In genomic region chr12:109473575-109473976, GRCm38 (mm10) we compare ENCODE assay signal across 11 mouse cellular contexts. TPM values are rescaled to one million over a fixed set of nuclear protein-coding genes. Genes with fewer than 3 reads are reported as not detected.
A peak's percentile ranks its signal among the peaks of the same experiment; 100 is the strongest.
DNase-seq lines count a peak whose midpoint lies in the region; ATAC-seq and TF ChIP-seq lines count a peak whose summit lies in the region.
"Had no signal": no experiment of that assay in that cellular context is flagged by ENCODE, and none has a peak within 500 bp of the region (broad histone marks: within the 10 kb centered on the region; RNA-seq: fewer than 3 reads in every experiment).

No protein-coding gene starts in this region.

- no peak overlapping the region for H3K4me3 ChIP-seq in limb, embryonic 10.5 days
- no peak overlapping the region for H3K4me3 ChIP-seq in stomach, postnatal 0 days (ENCODE audit: low read depth, low read length)
- H3K4me3 ChIP-seq: hindbrain, embryonic 15.5 days had no signal

- H3K27me3 ChIP-seq in limb, embryonic 10.5 days (ENCODE audit: low read depth, poor library complexity, severe bottlenecking), result peaks cover 22% of the 10 kb centered on the region
- no peaks in the 10 kb centered on the region for H3K27me3 ChIP-seq in stomach, postnatal 0 days (ENCODE audit: control insufficient read depth, insufficient read depth, low read length)
- H3K27me3 ChIP-seq: hindbrain, embryonic 15.5 days had no signal

- H3K4me1 ChIP-seq in limb, embryonic 10.5 days, result peaks cover 21% of the 10 kb centered on the region
- H3K4me1 ChIP-seq in stomach, postnatal 0 days (replicated peaks; ENCODE audit: control insufficient read depth, insufficient read depth), result no peaks in the 10 kb centered on the region
- H3K4me1 ChIP-seq: hindbrain, embryonic 15.5 days had no signal

- no peak overlapping the region for H3K9ac ChIP-seq in stomach, postnatal 0 days (ENCODE audit: low read length)
- H3K9ac ChIP-seq: hindbrain, embryonic 15.5 days had no signal

- no peaks in the 10 kb centered on the region for H3K9me3 ChIP-seq in limb, embryonic 10.5 days (replicated peaks)
- H3K9me3 ChIP-seq in stomach, postnatal 0 days (ENCODE audit: control insufficient read depth, low read length), result no peaks in the 10 kb centered on the region
- H3K9me3 ChIP-seq: hindbrain, embryonic 15.5 days had no signal

- peak; percentile 38; the same call in 1 of the 2 replicates for ATAC-seq in stomach, postnatal 0 days (ENCODE audit: low FRiP score, low TSS enrichment)
- ATAC-seq: forebrain, embryonic 16.5 days had no signal

- H3K27ac ChIP-seq in limb, embryonic 10.5 days, result peak overlapping the region; percentile 42; the same call in 1 of the 2 replicates
- no peak overlapping the region for H3K27ac ChIP-seq in stomach, postnatal 0 days (replicated peaks)
- H3K27ac ChIP-seq: hindbrain, embryonic 15.5 days had no signal

- DNase-seq in heart, postnatal 10 days, result peak; percentile 60 to 71
- no peak for DNase-seq in heart, postnatal 25 days (ENCODE audit: low spot score)
- DNase-seq in right cerebral cortex, adult 2 months (ENCODE audit: low spot score in 2 of 2), result peak; percentile 35 to 36
- no peak for DNase-seq in right cerebral cortex, postnatal 10 days (ENCODE audit: low spot score in 2 of 2)
- no peak for DNase-seq in limb, embryonic 10.5 days (ENCODE audit: low spot score)
- DNase-seq in stomach, postnatal 0 days (ENCODE audit: low spot score), result peak; percentile 35
- no peak for DNase-seq in embryo, embryonic 9.5 days (ENCODE audit: extremely low spot score)
- DNase-seq in layer of hippocampus, adult 9-11 months, result no peak

- TF ChIP-seq CTCF in stomach, postnatal 0 days (IDR thresholded peaks at IDR 0.05; ENCODE audit: low read depth), result peak; percentile 19; the same call in 1 of the 2 replicates

- no peak for TF ChIP-seq EP300 in stomach, postnatal 0 days (optimal IDR thresholded peaks at IDR 0.05)

- H3K4me2 ChIP-seq in stomach, postnatal 0 days (replicated peaks; ENCODE audit: low read depth), result no peak overlapping the region
- H3K4me2 ChIP-seq: hindbrain, embryonic 15.5 days had no signal

- 18% methylated on average over 6 of the region's 6 CpGs for WGBS in limb, embryonic 10.5 days
- 32% methylated on average over 6 of the region's 6 CpGs for WGBS in stomach, postnatal 0 days

- H3K36me3 ChIP-seq in limb, embryonic 10.5 days, result no peaks in the 10 kb centered on the region
- H3K36me3 ChIP-seq in stomach, postnatal 0 days (ENCODE audit: control insufficient read depth, insufficient read depth, low read length), result no peaks in the 10 kb centered on the region
- H3K36me3 ChIP-seq: hindbrain, embryonic 15.5 days had no signal

- intact Hi-C loops in heart, postnatal 10 days (cut with DNase I), result no loop called here
- intact Hi-C loops in heart, postnatal 25 days (cut with DNase I), result no loop called here

RNA-seq across cellular contexts. Expression of gene Dlk1, which starts 21.0 kb away (rescaled TPM):
- total RNA-seq in heart, postnatal 10 days (2021), result 10 to 100 TPM; 17.2 to 17.7 TPM
- under 1 TPM; 0.26 to 0.61 TPM for total RNA-seq in heart, postnatal 25 days (2021)
- 106 and 159 TPM in 2 replicates for polyA plus RNA-seq in limb, embryonic 10.5 days (2016; fragmentation: Nextera tagmentation; extraction: Ambion mirVana)
- 183 and 187 TPM in 2 replicates for polyA plus RNA-seq in stomach, postnatal 0 days (2015; fragmentation: Nextera tagmentation; extraction: Ambion mirVana)
- total RNA-seq: common myeloid progenitor, adult 5-6 weeks had no signal

Comparison
In these comparisons a context has a peak if more than half of its experiments do, and no peak if none do; other contexts are left out.
1. DNase-seq: peak in heart, postnatal 10 days (2 of 2), right cerebral cortex, adult 2 months (2 of 2) and stomach, postnatal 0 days (single experiment); none in heart, postnatal 25 days (single experiment), right cerebral cortex, postnatal 10 days (0 of 2), limb, embryonic 10.5 days (single experiment), embryo, embryonic 9.5 days (single experiment) and layer of hippocampus, adult 9-11 months (single experiment).
2. RNA of gene Dlk1, which starts 21.0 kb away (total RNA-seq): 17.2 to 17.7 TPM in heart, postnatal 10 days; 0.26 to 0.61 TPM in heart, postnatal 25 days; every median in the first group is over 10 times any median in the second.